Mouse (Mus musculus) heart, adult 18-20 months (tissue): Measurements from ENCODE around the gene Cyp51. TPM values are rescaled to one million over a fixed set of nuclear protein-coding genes. Genes with fewer than 3 reads are reported as not detected.
"Not testable (repeated sequence)": the region's sequence is repeated elsewhere in the genome, so short reads cannot be mapped to it uniquely, and the experiment has no call there.

Experiments
- DNase-seq, 2 experiments: peaks; one replicate each; pipeline ENCODE4 v3.0.0; 2021 to 2022; ENCODE audit warnings: mixed read lengths in 1 of 2
- long read RNA-seq, 2 experiments: library from polyadenylated mRNA; stranded (forward); transcript quantifications; one replicate each; pipeline ENCODE4 v2.0.0; 2021
- total RNA-seq, 2 experiments: library from RNA; stranded (reverse); gene quantifications; 2 replicates each; pipeline ENCODE4 v1.2.3; 2021

Gene Cyp51
- 1 to 10 TPM; 6.4 to 7.3 TPM for total RNA-seq
- long read RNA-seq, experiment 1, transcript Cyp51-201 (10 exons, 3,931 nt): major isoform, 16 of 18 reads
- long read RNA-seq, experiment 1, partial matches to known transcripts: 0 of 18 reads
- long read RNA-seq, experiment 1, other reads (novel, unspliced or antisense): 1 of 18 reads
- long read RNA-seq, experiment 2, transcript Cyp51-201 (10 exons, 3,931 nt): major isoform, 6 of 7 reads
- long read RNA-seq, experiment 2, partial matches to known transcripts: 0 of 7 reads
- long read RNA-seq, experiment 2, other reads (novel, unspliced or antisense): 1 of 7 reads

DNA sequence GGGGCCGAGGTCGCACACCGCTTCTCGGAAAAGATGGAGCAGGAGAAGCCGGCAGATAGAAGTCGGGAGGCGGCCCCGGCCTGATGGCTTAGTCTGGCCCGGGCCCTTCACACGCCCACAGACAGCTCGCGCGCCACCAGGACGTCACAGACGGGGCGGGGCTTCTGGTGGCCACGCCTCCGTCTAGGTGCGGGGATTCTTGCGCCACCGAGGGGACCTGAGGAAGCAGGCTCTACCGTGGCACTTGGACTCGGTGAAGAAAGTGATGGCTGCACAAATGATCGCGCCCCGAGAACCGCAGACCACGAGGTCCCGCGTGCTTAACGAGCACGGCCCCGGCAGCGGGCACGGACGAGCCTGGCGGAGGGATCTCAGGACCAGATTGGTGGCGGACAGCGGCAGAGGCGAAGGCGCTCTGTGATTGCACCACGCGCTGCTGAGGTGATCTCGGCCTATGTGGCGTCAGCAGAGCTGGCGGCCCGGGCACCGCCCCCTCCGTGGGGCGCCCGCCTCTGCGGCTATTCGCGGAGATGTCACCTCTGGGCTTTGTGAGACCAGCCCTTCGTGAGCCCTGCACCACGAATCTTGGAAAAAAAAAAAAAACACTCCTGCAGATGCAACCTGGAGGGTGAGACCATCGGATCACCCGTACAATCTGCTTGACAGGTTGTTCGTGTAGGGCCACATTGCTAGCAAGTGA is at the start of gene Cyp51:
Cyp51 (minus strand) TSS at position 406 of the 700 bp plus-strand sequence.
- DNase-seq: peak; percentile 89 to 92

DNA sequence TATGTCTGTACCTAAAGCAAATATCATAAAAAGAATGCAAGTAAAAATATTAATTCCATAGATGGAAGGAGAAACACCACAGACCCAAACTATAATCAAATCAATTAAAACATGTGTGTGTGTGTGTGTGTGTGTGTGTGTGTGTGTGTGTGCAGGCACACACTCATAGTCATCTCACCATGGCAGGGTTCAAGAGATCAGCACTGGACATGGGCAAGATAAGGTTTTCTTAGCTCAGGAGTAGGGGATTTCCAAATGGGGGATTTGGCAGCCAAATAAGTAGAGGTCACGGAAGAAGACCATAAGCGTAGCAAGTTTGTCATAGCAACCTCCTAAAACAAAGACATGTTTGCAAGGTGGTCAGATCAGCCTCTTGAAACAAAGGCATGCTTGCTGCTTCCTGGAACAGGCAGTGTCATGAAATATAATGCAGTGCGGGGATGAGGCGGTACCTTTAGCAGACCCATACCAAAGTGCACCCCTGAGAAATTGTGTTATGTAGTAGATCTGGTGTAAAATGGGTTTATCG is 8.1 kb upstream of the Cyp51 start:
- no peak for DNase-seq

GRCm38 (mm10) chr5:4107056-4107455 is 2.5 kb upstream of the Cyp51 start:
- not testable (repeated sequence) for DNase-seq

- no peak for DNase-seq
These were observed 1.2 kb upstream of the Cyp51 start for GRCm38 (mm10) chr5:4105651-4106186.

GRCm38 (mm10) chr5:4103626-4104340 is 763 bp downstream of the Cyp51 start:
- no peak for DNase-seq

DNA sequence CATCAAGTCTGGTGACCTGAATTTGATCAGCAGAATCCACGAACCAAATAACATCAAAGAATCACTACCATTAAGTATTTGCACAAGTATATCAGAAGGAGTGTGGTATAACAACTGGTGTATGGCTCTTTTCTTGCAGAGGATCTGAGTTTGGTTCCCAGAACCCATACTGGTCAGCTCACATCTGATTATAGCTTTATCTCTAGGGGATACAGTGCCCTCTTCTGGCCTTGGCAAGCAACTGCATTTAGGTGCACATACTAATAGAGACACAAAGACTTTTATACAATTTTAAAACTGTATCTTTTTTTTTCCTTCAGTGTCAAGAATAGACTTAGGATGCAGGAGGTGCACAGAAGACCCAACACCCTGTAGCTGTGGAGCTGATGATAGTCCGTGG is 2.8 kb downstream of the Cyp51 start:
- DNase-seq: no peak

- no peak for DNase-seq
These were observed 3.5 kb downstream of the Cyp51 start for GRCm38 (mm10) chr5:4101031-4101430.

- no peak for DNase-seq
These were observed 10.1 kb downstream of the Cyp51 start for GRCm38 (mm10) chr5:4094471-4094870.

- no peak for DNase-seq
These were observed 16.4 kb downstream of the Cyp51 start for GRCm38 (mm10) chr5:4088190-4088589.

DNA sequence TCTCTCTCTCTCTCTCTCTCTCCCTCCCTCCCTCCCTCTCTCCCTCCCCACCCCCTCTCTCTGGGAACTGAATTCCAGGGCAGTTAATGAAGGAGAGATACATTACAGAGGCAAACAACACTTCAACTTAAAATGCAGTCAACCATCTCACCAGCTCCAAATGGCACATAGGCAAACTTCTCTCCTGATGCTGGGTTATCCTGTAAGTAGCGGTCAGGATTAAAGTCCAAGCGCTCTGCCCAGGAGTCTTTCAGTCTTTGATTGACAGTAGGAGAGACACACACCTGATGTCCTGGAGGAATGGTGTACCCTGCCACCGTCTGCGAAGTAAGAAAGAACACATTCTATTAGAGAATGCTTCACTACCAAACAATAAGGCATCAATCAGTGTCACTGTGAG is 18.2 kb downstream of the Cyp51 start:
- no peak for DNase-seq

GRCm38 (mm10) chr5:4084948-4085347 is 19.6 kb downstream of the Cyp51 start:
- no peak for DNase-seq

DNA sequence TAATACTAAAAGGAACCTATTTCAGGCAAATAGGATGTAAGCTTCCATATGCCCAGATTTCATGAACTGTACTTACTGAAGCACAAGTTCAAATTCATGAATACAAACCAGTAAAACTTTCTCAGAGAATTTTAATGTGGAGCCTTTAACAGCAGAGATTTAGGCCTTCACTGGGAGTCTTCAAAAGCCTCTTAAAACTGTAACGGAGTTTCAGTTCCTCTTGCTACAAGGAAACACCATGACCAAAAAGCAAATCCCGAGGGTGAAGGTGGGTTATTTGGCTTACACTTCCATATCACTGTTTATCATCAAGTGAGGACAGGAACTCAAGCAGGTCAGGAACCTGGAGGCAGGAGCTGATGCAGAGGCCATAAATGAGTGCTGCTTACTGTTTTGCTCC is 23.0 kb downstream of the Cyp51 start:
- no peak for DNase-seq

DNA sequence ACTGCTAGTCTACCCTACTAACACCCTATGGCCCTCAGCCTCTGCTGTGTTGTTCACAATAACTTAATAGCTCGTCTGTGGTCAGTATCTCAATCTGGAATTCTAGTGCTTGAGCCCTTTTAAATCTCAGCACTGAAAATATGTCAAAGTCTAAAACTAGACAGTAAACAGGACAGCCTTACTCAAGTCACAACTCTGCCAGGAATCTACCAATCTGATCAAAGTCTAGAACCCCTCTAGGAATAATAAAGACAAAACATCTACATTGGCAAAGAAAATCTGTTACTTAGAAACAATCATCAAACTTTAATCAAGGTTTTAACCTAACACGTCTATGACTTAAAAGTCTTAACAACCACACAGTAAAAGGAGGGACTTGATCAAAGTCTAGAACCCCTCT is 23.7 kb downstream of the Cyp51 start:
- DNase-seq: no peak

DNA sequence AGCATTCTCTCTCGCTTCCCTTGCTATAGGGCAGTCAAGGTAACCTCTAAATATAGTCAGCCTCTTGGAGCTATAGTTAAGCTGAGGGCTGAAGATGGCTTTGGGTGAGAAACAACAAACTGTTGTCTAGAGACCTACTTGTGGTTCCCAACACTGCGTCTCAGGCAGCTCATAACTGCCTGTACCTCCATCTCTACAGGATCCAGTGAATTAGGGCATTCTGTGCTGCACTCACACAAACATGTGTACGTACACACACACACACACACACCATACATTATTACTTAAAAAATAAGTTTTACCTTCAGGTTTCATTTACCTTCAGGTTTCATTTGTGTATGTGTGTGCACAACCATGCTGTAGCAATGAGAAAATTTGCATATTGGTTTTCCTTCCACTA is 25.5 kb downstream of the Cyp51 start:
- DNase-seq: no peak

- DNase-seq: peak; percentile 44 to 48
These were observed 37.3 kb downstream of the Cyp51 start for GRCm38 (mm10) chr5:4067203-4067602.

DNA sequence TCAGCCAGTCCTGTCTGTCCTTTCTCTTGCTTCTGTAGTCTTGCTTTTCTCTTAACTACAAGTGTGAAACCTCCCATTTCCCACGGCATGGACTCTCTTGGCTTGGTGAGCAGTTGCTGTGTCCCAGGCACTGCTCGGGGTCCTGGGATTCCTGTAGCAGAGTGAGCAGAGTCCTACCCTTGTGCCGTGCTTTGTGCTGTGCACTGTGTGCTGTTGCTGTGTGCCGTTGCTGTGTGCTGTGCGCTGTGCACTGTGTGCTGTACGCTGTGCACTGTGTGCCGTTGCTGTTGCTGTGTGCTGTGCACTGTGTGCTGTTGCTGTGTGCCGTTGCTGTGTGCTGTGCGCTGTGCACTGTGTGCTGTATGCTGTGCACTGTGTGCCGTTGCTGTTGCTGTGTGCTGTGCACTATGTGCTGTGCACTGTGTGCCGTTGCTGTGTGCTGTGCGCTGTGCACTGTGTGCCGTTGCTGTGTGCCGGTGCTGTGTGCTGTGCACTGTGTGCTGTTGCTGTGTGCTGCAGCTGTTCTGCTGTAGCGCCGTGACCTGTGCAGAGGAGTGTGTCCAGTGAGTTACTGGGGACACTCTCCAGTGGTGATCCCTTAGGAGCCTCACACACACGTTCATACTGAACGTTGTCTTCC is 38.0 kb downstream of the Cyp51 start:
- peak in 1 of 2 experiments; percentile 12 for DNase-seq

GRCm38 (mm10) chr5:4060313-4060712 is 44.2 kb downstream of the Cyp51 start:
- DNase-seq: no peak

GRCm38 (mm10) chr5:4040922-4041321 is 63.6 kb downstream of the Cyp51 start:
- DNase-seq: no peak

GRCm38 (mm10) chr5:4040372-4040771 is 64.2 kb downstream of the Cyp51 start:
- DNase-seq: no peak

GRCm38 (mm10) chr5:4039351-4039750 is 65.2 kb downstream of the Cyp51 start:
- no peak for DNase-seq

DNA sequence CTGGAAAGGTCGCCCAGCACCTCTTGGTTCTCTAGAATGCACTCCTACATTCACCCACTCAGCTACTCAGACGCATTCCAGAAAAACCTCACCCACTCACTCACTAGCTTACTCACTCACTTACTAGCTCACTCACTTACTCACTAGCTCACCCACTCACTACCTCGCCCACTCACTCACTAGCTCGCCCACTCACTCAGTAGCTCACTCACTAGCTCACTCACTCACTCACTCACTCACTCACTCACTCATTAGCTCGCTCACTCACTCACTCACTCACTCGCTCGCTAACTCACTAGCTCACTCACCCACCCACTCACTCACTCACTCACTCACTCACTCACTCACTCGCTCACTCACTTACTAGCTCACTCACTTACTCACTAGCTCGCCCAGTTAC is 67.9 kb downstream of the Cyp51 start:
- no peak for DNase-seq

DNA sequence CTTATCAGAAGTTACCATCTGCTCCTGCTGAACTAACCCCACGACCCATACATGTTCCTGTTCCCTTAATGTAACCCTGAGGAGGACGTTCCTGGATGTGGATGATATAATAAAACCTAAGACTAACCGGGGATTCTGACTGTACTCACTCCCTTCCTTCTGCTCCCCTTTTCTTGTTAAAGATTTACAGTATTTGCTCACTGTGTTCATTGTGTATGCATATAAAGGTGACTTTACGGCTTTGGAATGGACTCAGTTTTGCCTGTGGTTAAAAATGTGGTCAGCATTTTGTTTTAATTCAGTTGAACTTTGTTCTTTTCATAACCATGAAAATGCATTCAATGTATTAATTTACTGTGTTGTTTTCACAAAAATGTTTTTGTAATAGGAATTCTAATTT is 72.7 kb downstream of the Cyp51 start:
- DNase-seq: no peak
